Mouse (Mus musculus) intestine, postnatal 0 days (tissue): ENCODE data around the gene Nfix. TPM values are rescaled to one million over a fixed set of nuclear protein-coding genes. Genes with fewer than 3 reads are reported as not detected.
A peak's percentile ranks its signal among the peaks of the same experiment; 100 is the strongest.

Experiments used
- ATAC-seq: fragments of 200-750 bp; cut with Nextera tagmentation; 2 replicates; pipeline ENCODE4 v1.8.0; 2017; ENCODE audit warnings: mild to moderate bottlenecking, moderate TSS enrichment, moderate library complexity
- H3K27ac ChIP-seq: fragments of 300-500 bp; sonication (generic); 2 replicates; pipeline ENCODE4 v1.5.1; 2014; ENCODE audit warnings: mild to moderate bottlenecking, low read depth, low read length, moderate library complexity
- H3K27me3 ChIP-seq: fragments of 300-500 bp; sonication (generic); replicated peaks from 2 replicates; pipeline ENCODE4 v1.6.1; 2014; ENCODE audit warnings: low read length, mixed read lengths; ENCODE audit not compliant: control insufficient read depth, insufficient read depth
- H3K36me3 ChIP-seq: fragments of 300-500 bp; sonication (generic); 2 replicates; pipeline ENCODE4 v1.6.1; 2014; ENCODE audit warnings: mild to moderate bottlenecking, moderate library complexity; ENCODE audit not compliant: control insufficient read depth, insufficient read depth
- H3K4me1 ChIP-seq: fragments of 300-500 bp; sonication (generic); replicated peaks from 2 replicates; pipeline ENCODE4 v1.6.1; 2014; ENCODE audit warnings: antibody characterized with exemption, low read length, mixed read lengths; ENCODE audit not compliant: control insufficient read depth, insufficient read depth
- H3K4me2 ChIP-seq: fragments of 300-500 bp; sonication (generic); replicated peaks from 2 replicates; pipeline ENCODE4 v1.6.1; 2014; ENCODE audit warnings: low read depth, mild to moderate bottlenecking, moderate library complexity
- H3K4me3 ChIP-seq: fragments of 300-500 bp; sonication (generic); 2 replicates; pipeline ENCODE4 v1.5.1; 2014; ENCODE audit warnings: low read depth, low read length
- H3K9ac ChIP-seq: fragments of 300-500 bp; sonication (generic); 2 replicates; pipeline ENCODE4 v1.6.1; 2014; ENCODE audit warnings: mild to moderate bottlenecking, low read depth, low read length
- H3K9me3 ChIP-seq: fragments of 300-500 bp; sonication (generic); 2 replicates; pipeline ENCODE4 v1.6.1; 2016; ENCODE audit warnings: mixed run types; ENCODE audit not compliant: control insufficient read depth
- CTCF ChIP-seq: sonication (generic); IDR thresholded peaks from 2 replicates; pipeline ENCODE4 v1.5.1; 2016; ENCODE audit warnings: low read depth, mild to moderate bottlenecking, control low read depth, antibody characterized with exemption, moderate library complexity
- WGBS: fragments of 180-500 bp; shearing (Covaris S2); extraction: QIAGEN DNeasy Blood & Tissue Kit; methylation state at CpG from one replicate; pipeline ENCODE4 v1.1.7; 2014; 5-methylcytosine and 5-hydroxymethylcytosine counted together
- polyA plus RNA-seq: library from polyadenylated mRNA; unstranded; fragments of >200 nt; fragmentation: Nextera tagmentation; extraction: Ambion mirVana; gene quantifications from 2 replicates; pipeline ENCODE4 v1.2.1, GENCODE M21; 2015

The Nfix gene
- polyA plus RNA-seq, 1 experiment from 2014 or later = 12.0 TPM

DNA sequence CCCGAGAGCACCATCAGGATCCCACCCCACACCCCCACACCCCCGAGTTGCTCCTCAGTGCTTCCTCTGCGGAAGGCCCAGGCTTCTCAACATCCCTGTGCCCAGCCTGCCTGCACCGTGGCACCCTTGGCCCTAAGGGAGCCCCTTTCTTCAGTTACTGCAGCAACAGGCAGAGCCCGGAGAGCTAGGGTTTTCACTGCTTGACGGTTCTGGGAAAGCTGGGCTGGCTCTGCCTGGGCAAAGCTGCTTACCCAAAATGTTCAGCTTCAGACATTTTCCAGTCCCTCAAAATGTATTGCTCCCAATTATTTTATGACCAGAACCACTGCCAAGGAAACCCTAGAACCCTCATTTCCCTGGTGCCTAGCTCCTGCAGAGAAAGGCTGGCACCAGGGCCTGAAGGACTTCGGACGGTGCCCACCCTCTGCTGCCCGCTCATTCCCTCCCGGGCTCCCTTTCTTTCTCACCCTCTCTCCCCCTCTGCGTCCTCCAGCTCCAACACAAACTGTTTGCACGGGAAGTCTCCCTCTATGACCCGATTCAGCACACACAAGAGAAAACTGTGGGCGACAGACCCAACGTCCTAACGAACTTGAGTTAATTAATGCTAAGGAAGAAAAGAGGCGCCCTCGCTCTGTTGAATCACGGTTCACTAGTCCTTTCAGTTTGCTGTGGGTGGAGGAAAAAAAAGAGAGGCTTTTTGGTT, 20.5 kb downstream of the Nfix start:
- Histone ChIP-seq H3K4me3 (no peak overlapping the region), H3K4me2 (no peak overlapping the region), H3K4me1 (0 out of 2 replicates have a peak, but pooled peaks cover 8% of the 10 kb centered on the region), H3K27ac (no peak overlapping the region), H3K9ac (no peak overlapping the region), H3K27me3 (peaks cover 77% of the 10 kb centered on the region), H3K9me3 (no peaks in the 10 kb centered on the region), H3K36me3 (no peaks in the 10 kb centered on the region)
- no peak for ATAC-seq
- TF ChIP-seq CTCF = no peak
- WGBS = 32% methylated on average over 19 of the region's 19 CpGs

DNA sequence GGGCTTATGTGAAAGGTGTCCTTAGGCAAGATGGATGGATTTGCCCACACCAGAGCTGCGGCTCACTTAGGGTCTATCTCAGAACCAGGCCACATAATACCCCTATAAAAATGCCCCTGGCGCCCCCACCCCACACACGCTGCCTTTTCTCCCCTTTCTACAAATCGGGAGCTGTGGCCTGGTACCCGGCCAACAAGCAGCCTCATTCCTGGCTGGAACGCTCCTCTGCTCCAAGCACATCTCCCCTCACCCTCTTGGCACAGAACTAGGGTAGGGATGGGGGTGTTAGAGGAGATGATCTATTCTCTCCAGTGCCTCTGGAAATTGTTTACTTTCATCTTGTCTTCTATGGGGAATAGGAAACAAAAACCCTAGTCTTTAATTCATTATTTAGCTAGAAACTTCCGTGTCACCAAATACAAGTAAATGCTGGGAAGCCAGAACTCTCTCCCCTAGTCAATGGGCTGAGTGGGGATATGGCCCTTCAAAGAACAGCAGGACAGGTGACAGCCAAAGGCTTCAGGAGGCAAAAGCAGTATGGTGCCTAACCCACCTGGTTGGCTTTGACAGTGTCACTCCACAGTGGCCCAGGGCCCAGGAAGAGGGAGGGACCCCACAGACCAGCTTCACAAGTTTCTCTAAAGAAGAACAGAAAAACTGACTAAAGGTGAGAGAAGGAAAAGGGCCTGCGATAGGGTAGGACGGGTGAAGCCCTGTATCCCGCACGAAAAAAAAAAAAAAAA, 21.3 kb downstream of the Nfix start:
- H3K9me3 ChIP-seq = no peaks in the 10 kb centered on the region
- no peak overlapping the region for H3K9ac ChIP-seq
- 26% methylated on average over 11 of the region's 11 CpGs for WGBS
- ATAC-seq = no peak
- H3K4me3 ChIP-seq = no peak overlapping the region
- no peak for TF ChIP-seq CTCF
- H3K36me3 ChIP-seq = no peaks in the 10 kb centered on the region
- H3K27me3 ChIP-seq = peaks cover 70% of the 10 kb centered on the region
- 0 out of 2 replicates have a peak, but pooled peaks cover 8% of the 10 kb centered on the region for H3K4me1 ChIP-seq
- H3K27ac ChIP-seq = no peak overlapping the region
- no peak overlapping the region for H3K4me2 ChIP-seq

DNA sequence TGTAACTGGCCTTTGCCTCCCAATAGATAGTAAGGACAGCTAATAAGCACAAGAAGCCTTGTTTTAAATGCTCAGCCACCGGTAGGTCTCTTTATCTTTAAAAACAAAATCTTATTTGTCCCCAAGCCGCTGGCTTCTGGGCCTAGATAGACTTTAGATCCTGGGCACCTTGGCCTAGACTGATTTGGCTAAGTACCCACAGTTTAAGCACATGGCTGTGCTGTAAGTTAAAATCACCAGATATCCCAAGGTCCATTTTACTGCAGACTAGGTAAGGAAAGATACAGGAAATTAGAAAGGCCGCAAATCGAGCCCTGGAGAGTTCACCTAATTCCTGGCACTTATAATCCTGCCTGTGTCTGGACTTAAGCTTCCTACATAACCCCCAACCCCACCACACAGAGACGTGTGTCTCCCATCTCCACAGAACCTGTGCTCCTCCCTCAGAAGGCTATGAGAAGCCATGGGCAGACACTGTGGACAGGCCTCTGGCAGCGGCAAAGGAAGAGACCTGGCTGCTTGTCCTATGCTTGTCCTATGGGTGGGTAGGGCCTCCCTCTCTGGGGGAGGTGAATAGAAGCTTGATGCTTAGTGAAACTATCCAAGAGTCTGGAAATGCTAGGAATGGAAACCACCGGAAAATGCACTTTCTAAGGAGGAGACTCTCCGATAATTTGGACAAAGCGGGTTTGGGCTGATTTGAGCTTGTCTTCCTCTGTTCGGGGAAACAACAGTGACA, 22.1 kb downstream of the Nfix start:
- Histone ChIP-seq H3K9ac (no peak overlapping the region), H3K36me3 (no peaks in the 10 kb centered on the region), H3K4me3 (no peak overlapping the region), H3K27ac (no peak overlapping the region), H3K4me2 (no peak overlapping the region), H3K9me3 (no peaks in the 10 kb centered on the region), H3K27me3 (peaks cover 70% of the 10 kb centered on the region), H3K4me1 (0 out of 2 replicates have a peak, but pooled peaks cover 8% of the 10 kb centered on the region)
- TF ChIP-seq CTCF = no peak
- no peak for ATAC-seq
- WGBS = 67% methylated on average over 10 of the region's 10 CpGs

DNA sequence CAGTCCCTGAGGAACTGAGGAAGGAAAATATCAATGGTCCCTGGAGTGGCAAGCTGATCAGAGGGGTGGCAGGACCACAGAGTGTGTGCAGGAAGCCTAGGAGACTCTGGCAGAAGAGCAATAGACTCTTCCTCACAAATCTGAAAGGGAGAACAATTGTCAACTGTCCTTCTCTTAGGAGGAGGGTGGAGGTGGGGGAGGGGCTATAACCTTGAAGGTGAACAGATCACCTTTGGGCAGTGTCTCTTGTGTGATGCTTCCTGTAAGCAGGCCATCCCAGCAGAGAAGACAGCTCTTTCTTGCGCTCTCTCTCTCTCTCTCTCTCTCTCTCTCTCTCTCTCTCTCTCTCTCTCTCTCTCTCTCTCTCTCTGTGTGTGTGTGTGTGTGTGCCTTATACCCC, 23.6 kb downstream of the Nfix start:
- Histone ChIP-seq H3K27me3 (peaks cover 72% of the 10 kb centered on the region), H3K4me3 (no peak overlapping the region), H3K4me1 (0 out of 2 replicates have a peak, but pooled peaks cover 8% of the 10 kb centered on the region), H3K36me3 (no peaks in the 10 kb centered on the region), H3K27ac (no peak overlapping the region), H3K4me2 (no peak overlapping the region), H3K9me3 (no peaks in the 10 kb centered on the region), H3K9ac (no peak overlapping the region)
- WGBS = no CpG with 5 or more reads among the region's 1 CpGs
- no peak for ATAC-seq
- no peak for TF ChIP-seq CTCF

DNA sequence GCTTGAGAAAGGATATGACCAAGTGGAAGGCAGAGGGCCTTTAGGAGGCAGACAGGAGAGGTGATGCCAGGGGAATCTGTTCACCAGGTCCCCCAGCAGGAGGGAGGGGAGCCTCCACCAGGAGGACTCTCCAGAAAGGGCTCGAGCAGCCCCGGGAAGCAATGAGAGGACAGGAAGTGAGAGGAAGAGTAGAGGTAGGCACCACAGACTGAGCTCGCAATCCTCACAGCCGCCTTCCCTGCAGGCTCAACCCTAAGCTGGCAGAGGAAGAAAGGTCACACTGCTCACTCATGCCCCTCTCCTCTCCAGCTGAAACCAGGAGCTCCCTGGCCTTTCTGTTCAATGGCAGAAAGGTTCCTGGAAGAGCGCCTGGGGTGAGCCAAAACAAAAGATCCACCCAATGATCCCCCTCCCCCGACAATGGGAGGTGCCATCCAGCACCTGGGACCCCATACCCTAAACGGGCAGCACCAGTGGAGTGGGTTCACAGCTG, 24.5 kb downstream of the Nfix start:
- WGBS = 16% methylated on average over 7 of the region's 7 CpGs
- H3K36me3 ChIP-seq = no peaks in the 10 kb centered on the region
- TF ChIP-seq CTCF = no peak
- no peak overlapping the region for H3K27ac ChIP-seq
- H3K4me2 ChIP-seq = no peak overlapping the region
- no peak for ATAC-seq
- no peak overlapping the region for H3K9ac ChIP-seq
- H3K27me3 ChIP-seq = peaks cover 75% of the 10 kb centered on the region
- H3K4me1 ChIP-seq = 0 out of 2 replicates have a peak, but pooled peaks cover 8% of the 10 kb centered on the region
- H3K4me3 ChIP-seq = no peak overlapping the region
- no peaks in the 10 kb centered on the region for H3K9me3 ChIP-seq

DNA sequence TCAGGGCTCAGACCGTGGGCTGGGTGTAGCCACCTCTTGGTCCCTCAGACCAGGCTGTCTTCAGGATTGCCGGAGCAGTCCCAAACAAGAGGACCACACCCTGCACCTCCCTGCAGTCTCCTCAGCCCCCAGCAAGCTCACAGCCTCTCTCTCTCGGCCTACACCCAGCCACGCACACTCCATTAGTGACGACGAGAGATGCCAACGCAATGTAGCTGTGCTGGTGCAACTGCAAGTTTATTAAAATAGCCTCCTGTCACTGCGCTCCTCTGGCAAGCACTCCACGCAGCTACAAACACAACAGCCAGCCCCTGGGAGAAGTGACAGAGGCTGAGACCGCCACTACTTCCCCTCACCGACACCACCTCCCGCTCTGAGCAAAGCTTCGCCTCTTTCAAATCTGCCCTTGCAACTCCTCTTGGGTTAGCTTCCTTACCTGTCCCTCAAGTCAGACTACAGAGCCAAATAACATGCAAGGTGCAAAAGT, 25.0 kb downstream of the Nfix start:
- no peak for TF ChIP-seq CTCF
- Histone ChIP-seq H3K27ac (no peak overlapping the region), H3K36me3 (no peaks in the 10 kb centered on the region), H3K4me2 (peak overlapping the region; percentile 41), H3K9me3 (no peaks in the 10 kb centered on the region), H3K4me1 (0 out of 2 replicates have a peak, but pooled peaks cover 8% of the 10 kb centered on the region), H3K4me3 (no peak overlapping the region), H3K27me3 (peaks cover 75% of the 10 kb centered on the region), H3K9ac (no peak overlapping the region)
- WGBS = 17% methylated on average over 13 of the region's 13 CpGs
- ATAC-seq = no peak
